In the genomic region with DNA sequence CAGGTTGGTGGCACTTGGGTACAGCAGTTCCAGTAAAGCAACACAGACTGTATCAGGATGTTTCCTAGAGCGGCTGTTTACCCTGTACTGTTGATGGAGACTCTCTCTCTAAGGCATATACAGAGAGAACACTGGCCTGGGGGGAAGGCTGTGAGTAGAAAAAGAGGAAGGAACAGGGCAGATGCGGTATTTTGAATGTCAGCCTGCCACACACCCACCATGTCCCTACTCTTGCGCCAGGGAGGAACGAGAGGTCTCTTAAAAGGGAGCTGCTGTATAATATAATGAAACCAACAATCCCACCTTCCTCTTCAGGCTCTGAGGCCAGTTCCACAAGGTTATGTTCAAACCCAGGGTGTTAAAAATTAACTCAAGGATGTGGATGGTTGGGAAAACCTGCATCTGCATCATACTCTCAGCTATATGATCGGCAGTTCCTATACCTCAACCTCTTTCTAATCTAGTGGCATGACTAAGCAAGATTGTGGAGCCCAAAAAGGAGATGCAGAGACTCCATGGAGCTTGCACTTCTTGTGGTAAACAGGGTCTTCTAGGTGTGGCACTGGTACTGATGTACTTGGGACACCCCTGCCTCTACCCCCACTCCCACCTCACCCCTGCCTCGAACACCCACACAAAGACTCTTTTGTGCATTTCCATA, we compare ENCODE assay signal across 27 mouse cellular contexts. TPM values are rescaled to one million over a fixed set of nuclear protein-coding genes. Genes with fewer than 3 reads are reported as not detected.
DNase-seq lines count a peak whose midpoint lies in the region; ATAC-seq and TF ChIP-seq lines count a peak whose summit lies in the region.
"Had no signal": no experiment of that assay in that cellular context is flagged by ENCODE, and none has a peak within 500 bp of the region (broad histone marks: within the 10 kb centered on the region; RNA-seq: fewer than 3 reads in every experiment).

No protein-coding gene starts in this region.

- no peak overlapping the region for H3K27ac ChIP-seq in MEL (ENCODE audit: control insufficient read depth, low read depth, low read length)
- no peak overlapping the region for H3K27ac ChIP-seq in forebrain, embryonic 11.5 days (ENCODE audit: low read depth, low read length)
- H3K27ac ChIP-seq: embryonic facial prominence, embryonic 10.5 days; heart, embryonic 13.5 days; hindbrain, embryonic 13.5 days; hindbrain, postnatal 0 days had no signal

- peak; percentile 90 to 93 for ATAC-seq in hematopoietic stem cell, adult 5-6 weeks (replicated peaks in 1 of 2; ENCODE audit: insufficient read depth in 1 of 2, low FRiP score in 2 of 2, low TSS enrichment in 1 of 2, low read depth in 1 of 2, poor library complexity in 2 of 2, severe bottlenecking in 2 of 2)
- peak; percentile 91 for ATAC-seq in monocyte, adult 5-6 weeks (replicated peaks; ENCODE audit: insufficient number of reproducible peaks, low FRiP score, low TSS enrichment, poor library complexity, severe bottlenecking)
- ATAC-seq in forebrain, embryonic 11.5 days (replicated peaks; ENCODE audit: low FRiP score): no peak
- ATAC-seq: activated CD4-positive, CD25-positive, alpha-beta regulatory T cell, adult 4 months; CD4-positive, CD25-positive, alpha-beta regulatory T cell, adult 4 months; forebrain, embryonic 14.5 days; hindbrain, postnatal 0 days; Patski had no signal

- peak; percentile 31 for DNase-seq in 416B (ENCODE audit: low read depth)
- DNase-seq in MEL (ENCODE audit: low read depth, low spot score): peak; percentile 59
- DNase-seq in thymus, postnatal 0 days (ENCODE audit: low spot score): no peak
- no peak for DNase-seq in forebrain, embryonic 11.5 days (ENCODE audit: low spot score)
- no peak for DNase-seq in gastrocnemius, adult 8-10 months (ENCODE audit: low spot score in 2 of 2)
- DNase-seq: adrenal gland, adult 2 months; adrenal gland, postnatal 25 days; B cell, adult 2 months; cerebellum, adult 18-20 months; cerebellum, adult 9-11 months; cerebellum, postnatal 36 days; gastrocnemius, postnatal 14 days; heart, postnatal 4 days had no signal

- no peak for TF ChIP-seq CTCF in MEL (IDR thresholded peaks at IDR 0.05 in 2 of 3, conservative IDR thresholded peaks at IDR 0.05 in 1 of 3; ENCODE audit: control insufficient read depth in 1 of 3, insufficient read depth in 1 of 3, low read depth in 2 of 3, low read length in 3 of 3, poor library complexity in 1 of 3, severe bottlenecking in 1 of 3)

- H3K79me2 ChIP-seq in MEL (ENCODE audit: control insufficient read depth, insufficient read depth, low read length, poor library complexity): no peaks in the 10 kb centered on the region

- H3K4me2 ChIP-seq in forebrain, embryonic 11.5 days (ENCODE audit: low read depth, low read length, severe bottlenecking): no peak overlapping the region
- H3K4me2 ChIP-seq: heart, embryonic 13.5 days; hindbrain, embryonic 13.5 days had no signal

- H3K4me3 ChIP-seq in MEL (ENCODE audit: control insufficient read depth in 1 of 2, insufficient read depth in 1 of 2, low read depth in 2 of 2, low read length in 2 of 2): no peak overlapping the region
- no peak overlapping the region for H3K4me3 ChIP-seq in forebrain, embryonic 11.5 days (ENCODE audit: low read depth, low read length)
- H3K4me3 ChIP-seq: embryonic facial prominence, embryonic 10.5 days; heart, embryonic 13.5 days; hindbrain, embryonic 13.5 days had no signal

- no peak for TF ChIP-seq POLR2A in MEL (IDR thresholded peaks at IDR 0.05; ENCODE audit: control insufficient read depth in 1 of 2, insufficient read depth in 1 of 2, low read depth in 1 of 2, low read length in 2 of 2, poor library complexity in 1 of 2)

- WGBS in forebrain, embryonic 11.5 days: 87% methylated on average over 6 of the region's 6 CpGs

- no peak for TF ChIP-seq EP300 in MEL (IDR thresholded peaks at IDR 0.05; ENCODE audit: low read depth in 1 of 2, low read length in 2 of 2)

- H3K4me1 ChIP-seq in MEL (ENCODE audit: control insufficient read depth in 1 of 2, insufficient read depth in 2 of 2, low read length in 2 of 2): peaks cover 0 to 6% of the 10 kb centered on the region in 2 experiments; a peak in 1 of 4 replicates
- H3K4me1 ChIP-seq in forebrain, embryonic 11.5 days (replicated peaks; ENCODE audit: control insufficient read depth, insufficient read depth, low read length): no peaks in the 10 kb centered on the region
- H3K4me1 ChIP-seq: embryonic facial prominence, embryonic 10.5 days; heart, embryonic 13.5 days; hindbrain, embryonic 13.5 days had no signal

- TF ChIP-seq RAD21 in MEL (IDR thresholded peaks at IDR 0.05; ENCODE audit: low read depth, low read length): no peak

- no peaks in the 10 kb centered on the region; a peak in 1 of 4 replicates for H3K27me3 ChIP-seq in MEL (ENCODE audit: control insufficient read depth in 1 of 2, insufficient read depth in 2 of 2, low read length in 2 of 2)
- no peaks in the 10 kb centered on the region for H3K27me3 ChIP-seq in forebrain, embryonic 11.5 days (ENCODE audit: control insufficient read depth, insufficient read depth, low read length)
- H3K27me3 ChIP-seq: heart, embryonic 13.5 days; hindbrain, embryonic 13.5 days; Patski had no signal

- no peak overlapping the region for H3K9ac ChIP-seq in MEL (ENCODE audit: control insufficient read depth, low read depth, low read length, poor library complexity, severe bottlenecking)
- H3K9ac ChIP-seq in forebrain, embryonic 11.5 days (ENCODE audit: low read length): no peak overlapping the region
- H3K9ac ChIP-seq: heart, embryonic 13.5 days; hindbrain, embryonic 13.5 days had no signal

- H3K9me3 ChIP-seq in MEL (replicated peaks; ENCODE audit: insufficient read depth, low read length): no peaks in the 10 kb centered on the region
- H3K9me3 ChIP-seq in forebrain, embryonic 11.5 days (ENCODE audit: control insufficient read depth, low read length): no peaks in the 10 kb centered on the region; the same call in 1 of the 2 replicates
- H3K9me3 ChIP-seq: hindbrain, embryonic 13.5 days had no signal

- H3K36me3 ChIP-seq in MEL (ENCODE audit: control insufficient read depth in 1 of 2, insufficient read depth in 2 of 2, low read length in 2 of 2): no peaks in the 10 kb centered on the region
- H3K36me3 ChIP-seq in forebrain, embryonic 11.5 days (ENCODE audit: control insufficient read depth, insufficient read depth, low read length): no peaks in the 10 kb centered on the region
- H3K36me3 ChIP-seq: embryonic facial prominence, embryonic 10.5 days; G1E; heart, embryonic 13.5 days; hindbrain, embryonic 13.5 days had no signal

TF ChIP-seq in MEL, 35 proteins besides CTCF, POLR2A, EP300 and RAD21:
- TF ChIP-seq ZC3H11A (IDR thresholded peaks at IDR 0.05; ENCODE audit: low read depth, low read length) (no peak), USF1 (IDR thresholded peaks at IDR 0.05; ENCODE audit: low read depth, low read length) (no peak), MAZ (IDR thresholded peaks at IDR 0.05; ENCODE audit: low read depth, low read length) (no peak), MAFK (IDR thresholded peaks at IDR 0.05; ENCODE audit: borderline replicate concordance, low read depth, low read length) (no peak), POLR2AphosphoS5 (IDR thresholded peaks at IDR 0.05; ENCODE audit: borderline replicate concordance, low read depth, low read length) (no peak), NELFE (IDR thresholded peaks at IDR 0.05; ENCODE audit: low read depth, low read length) (no peak), TCF12 (IDR thresholded peaks at IDR 0.05; ENCODE audit: low read depth, low read length) (no peak), GATA1 (IDR thresholded peaks at IDR 0.05; ENCODE audit: low read depth, low read length) (no peak), POLR2AphosphoS2 (IDR thresholded peaks at IDR 0.05; ENCODE audit: low read length) (no peak), KAT2A (conservative IDR thresholded peaks at IDR 0.05; ENCODE audit: low read depth, low read length) (no peak), ZMIZ1 (IDR thresholded peaks at IDR 0.05; ENCODE audit: low read depth, low read length) (no peak), TBP (IDR thresholded peaks at IDR 0.05; ENCODE audit: low read depth, low read length) (no peak), CHD1 (IDR thresholded peaks at IDR 0.05; ENCODE audit: low read depth, low read length) (no peak)
TF ChIP-seq in MEL: peak in this region for 0.

RNA-seq across cellular contexts. Expression of a gene that starts 20.3 kb away (rescaled TPM):
- 1.7 and 1.9 TPM in 2 replicates for total RNA-seq in MEL (2012; rRNA removed)
- 1 to 10 TPM in 1 of 2 experiments, not detected in 1; 1.1 TPM for polyA plus RNA-seq in MEL (2012; ENCODE audit: insufficient read depth in 1 of 2, insufficient read length in 2 of 2, low read depth in 1 of 2, low replicate concordance in 2 of 2, missing spikeins in 1 of 2)
- 1.4 and 2.1 TPM in 2 replicates for total RNA-seq in hematopoietic stem cell, adult 5-6 weeks (2017)
- total RNA-seq in monocyte, adult 5-6 weeks (2017): 1.3 to 1.9 TPM in 2 of 3 replicates, not detected in the other
- 0.21 and 0.39 TPM in 2 replicates for polyA plus RNA-seq in thymus, postnatal 0 days (2015; fragmentation: Nextera tagmentation; extraction: Ambion mirVana)
- not detected in 2 replicates for polyA plus RNA-seq in forebrain, embryonic 11.5 days (2014; fragmentation: Nextera tagmentation; extraction: Ambion mirVana)
- total RNA-seq in gastrocnemius, adult 8-10 months (2022): not detected
- total RNA-seq: heart, postnatal 4 days; hindbrain, postnatal 0 days had no signal
- polyA plus RNA-seq: CD4-positive, CD25-positive, alpha-beta regulatory T cell, adult 4 months; embryonic facial prominence, embryonic 10.5 days; forebrain, embryonic 14.5 days; G1E; heart, embryonic 13.5 days; heart, postnatal 0 days; hindbrain, embryonic 13.5 days; intestine, embryonic 14.5 days; Patski had no signal

RNA-seq across cellular contexts. Expression of a gene that starts 58.1 kb away (rescaled TPM):
- total RNA-seq in MEL (2012; rRNA removed): not detected in 2 replicates
- polyA plus RNA-seq in MEL (2012; ENCODE audit: insufficient read depth in 1 of 2, insufficient read length in 2 of 2, low read depth in 1 of 2, low replicate concordance in 2 of 2, missing spikeins in 1 of 2): under 1 TPM in 1 of 2 experiments, not detected in 1; 0.08 TPM
- total RNA-seq in hematopoietic stem cell, adult 5-6 weeks (2017): not detected in 2 replicates
- not detected in 3 replicates for total RNA-seq in monocyte, adult 5-6 weeks (2017)
- polyA plus RNA-seq in thymus, postnatal 0 days (2015; fragmentation: Nextera tagmentation; extraction: Ambion mirVana): 0.13 and 0.26 TPM in 2 replicates
- polyA plus RNA-seq in forebrain, embryonic 11.5 days (2014; fragmentation: Nextera tagmentation; extraction: Ambion mirVana): 0.40 and 0.44 TPM in 2 replicates
- total RNA-seq in gastrocnemius, adult 8-10 months (2022): 100 to 1,000 TPM; 113 to 158 (median 136) TPM
- total RNA-seq: adrenal gland, postnatal 25 days; hindbrain, postnatal 0 days had no signal
- polyA plus RNA-seq: activated CD4-positive, CD25-positive, alpha-beta regulatory T cell, adult 4 months; adrenal gland, adult 2 months; CD4-positive, CD25-positive, alpha-beta regulatory T cell, adult 4 months; G1E; gonadal fat pad, adult 2 months; intestine, embryonic 14.5 days; Patski had no signal

Comparison
In these comparisons a context has a peak if more than half of its experiments do, and no peak if none do; other contexts are left out.
1. DNase-seq: peak in 416B (single experiment) and MEL (single experiment); none in thymus, postnatal 0 days (single experiment), forebrain, embryonic 11.5 days (single experiment) and gastrocnemius, adult 8-10 months (0 of 2).
2. RNA of a gene that starts 58.1 kb away (total RNA-seq): 113 to 158 TPM in gastrocnemius, adult 8-10 months; not detected in MEL, not detected in hematopoietic stem cell, adult 5-6 weeks and not detected in monocyte, adult 5-6 weeks; every median in the first group is over 100 times any median in the second.